Mouse (Mus musculus) midbrain, postnatal 0 days (tissue): ENCODE measurements at regions not wholly inside any gene's neighbourhood (a gene's known extent, or its start where the extent isn't known, plus 50 kb on each side); places are given as distances from the start of the nearest gene placed in this dataset.
A peak's percentile ranks its signal among the peaks of the same experiment; 100 is the strongest.
"Not testable (repeated sequence)": the region's sequence is repeated elsewhere in the genome, so short reads cannot be mapped to it uniquely, and the experiment has no call there.

Experiments
- ATAC-seq: fragments of 200-750 bp; cut with Nextera tagmentation; 2 replicates; pipeline ENCODE4 v1.8.0; 2017; ENCODE audit warnings: moderate number of reproducible peaks, mild to moderate bottlenecking, moderate TSS enrichment, moderate library complexity; ENCODE audit not compliant: low FRiP score
- DNase-seq: peaks from one replicate; pipeline ENCODE4 v3.0.0-alpha.2; 2015; ENCODE audit warnings: low spot score
- H3K27ac ChIP-seq: fragments of 300-500 bp; sonication (generic); 2 replicates; pipeline ENCODE4 v1.5.1; 2014; ENCODE audit warnings: low read depth, mild to moderate bottlenecking, low read length, mixed read lengths
- H3K27me3 ChIP-seq: fragments of 300-500 bp; sonication (generic); 2 replicates; pipeline ENCODE4 v1.6.1; 2014; ENCODE audit warnings: low read length, control low read depth, mixed read lengths; ENCODE audit not compliant: insufficient read depth
- H3K36me3 ChIP-seq: fragments of 300-500 bp; sonication (generic); 2 replicates; pipeline ENCODE4 v1.6.1; 2014; ENCODE audit warnings: low read length, control low read depth, mixed read lengths; ENCODE audit not compliant: insufficient read depth
- H3K4me1 ChIP-seq: fragments of 300-500 bp; sonication (generic); 2 replicates; pipeline ENCODE4 v1.6.1; 2014; ENCODE audit warnings: mild to moderate bottlenecking, control low read depth, antibody characterized with exemption, low read length, mixed read lengths; ENCODE audit not compliant: insufficient read depth
- H3K4me2 ChIP-seq: fragments of 300-500 bp; sonication (generic); 2 replicates; pipeline ENCODE4 v1.6.1; 2014; ENCODE audit warnings: low read depth, mild to moderate bottlenecking, low read length, mixed read lengths; ENCODE audit not compliant: poor library complexity, severe bottlenecking
- H3K4me3 ChIP-seq: fragments of 300-500 bp; sonication (generic); 2 replicates; pipeline ENCODE4 v1.5.1; 2014; ENCODE audit warnings: low read depth, mild to moderate bottlenecking, low read length, moderate library complexity
- H3K9ac ChIP-seq: fragments of 300-500 bp; sonication (generic); replicated peaks from 2 replicates; pipeline ENCODE4 v1.6.1; 2014; ENCODE audit warnings: mild to moderate bottlenecking, low read length, moderate library complexity, mixed read lengths; ENCODE audit not compliant: poor library complexity, severe bottlenecking
- H3K9me3 ChIP-seq: fragments of 300-500 bp; sonication (generic); 2 replicates; pipeline ENCODE4 v1.6.1; 2016; ENCODE audit warnings: low read length, control low read depth
- CTCF ChIP-seq: IDR thresholded peaks from 2 replicates; pipeline ENCODE4 v1.5.1; 2016; ENCODE audit warnings: antibody characterized with exemption, mild to moderate bottlenecking
- WGBS: fragments of 180-500 bp; shearing (Covaris S2); extraction: QIAGEN DNeasy Blood & Tissue Kit; methylation state at CpG from one replicate; pipeline ENCODE4 v1.1.7; 2014; 5-methylcytosine and 5-hydroxymethylcytosine counted together

DNA sequence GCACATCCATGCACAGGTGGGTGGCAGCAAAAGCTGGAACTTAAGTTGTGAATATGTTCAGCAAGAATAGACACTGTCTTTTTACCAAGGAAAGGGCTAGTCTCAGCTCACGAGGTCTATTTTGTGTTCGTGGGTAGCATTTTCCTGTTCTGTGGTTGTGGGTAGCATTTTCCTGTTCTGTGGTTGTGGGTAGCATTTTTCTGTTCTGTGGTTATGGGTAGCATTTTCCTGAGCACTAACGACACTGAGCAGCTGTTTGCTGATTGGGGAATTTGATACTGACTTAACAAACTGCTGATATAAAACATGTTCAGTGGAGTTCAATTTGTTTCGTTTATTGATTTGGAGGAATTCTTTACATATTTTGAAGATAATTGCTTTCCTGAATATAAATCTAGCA is 837.8 kb upstream of the Vwc2 start:
- ATAC-seq (no peak), DNase-seq (no peak)
- no peak for TF ChIP-seq CTCF
- Histone ChIP-seq H3K27me3 (no peaks in the 10 kb centered on the region), H3K36me3 (no peaks in the 10 kb centered on the region), H3K27ac (no peak overlapping the region), H3K9ac (no peak overlapping the region), H3K4me1 (no peaks in the 10 kb centered on the region), H3K4me3 (no peak overlapping the region), H3K4me2 (no peak overlapping the region), H3K9me3 (no peaks in the 10 kb centered on the region)
- 83% methylated on average over 4 of the region's 4 CpGs for WGBS

GRCm38 (mm10) chr11:10283553-10283952 is 830.5 kb upstream of the Vwc2 start:
- TF ChIP-seq CTCF: no peak
- no peaks in the 10 kb centered on the region for H3K9me3 ChIP-seq
- no peak for ATAC-seq

DNA sequence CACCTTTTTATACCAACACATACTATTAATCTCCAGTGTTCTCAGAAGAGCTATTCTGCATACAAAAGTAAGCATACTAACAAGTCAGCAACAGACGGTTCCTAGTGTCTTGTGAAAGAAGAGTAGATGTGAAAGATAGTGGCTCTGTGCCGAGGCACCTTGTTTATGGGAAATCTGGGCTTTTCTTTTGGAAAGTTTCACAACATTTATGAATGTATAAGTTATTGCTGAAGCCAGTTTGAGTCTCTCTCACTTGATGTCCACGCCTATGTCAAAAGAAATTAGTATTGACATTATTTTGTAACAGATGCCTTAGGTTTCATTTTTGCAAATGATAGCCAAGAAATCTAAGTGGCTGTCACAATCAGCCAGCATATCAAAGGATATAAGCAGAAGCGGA is 822.0 kb upstream of the Vwc2 start:
- H3K4me2 ChIP-seq: no peak overlapping the region
- no peak overlapping the region for H3K4me3 ChIP-seq
- no peaks in the 10 kb centered on the region for H3K36me3 ChIP-seq
- H3K9me3 ChIP-seq: no peaks in the 10 kb centered on the region
- no peak for DNase-seq
- H3K27ac ChIP-seq: no peak overlapping the region
- WGBS: 84% methylated on average over 4 of the region's 4 CpGs
- no peaks in the 10 kb centered on the region for H3K27me3 ChIP-seq
- no peak for ATAC-seq
- no peak overlapping the region for H3K9ac ChIP-seq
- no peaks in the 10 kb centered on the region for H3K4me1 ChIP-seq
- no peak for TF ChIP-seq CTCF

More at GRCm38 (mm10) chr11:10283553-10283952, 830.5 kb upstream of the Vwc2 start:
- H3K27ac ChIP-seq: no peak overlapping the region
- no peaks in the 10 kb centered on the region for H3K27me3 ChIP-seq
- no peaks in the 10 kb centered on the region for H3K4me1 ChIP-seq
- peak; percentile 29 for DNase-seq
- no peaks in the 10 kb centered on the region for H3K36me3 ChIP-seq
- no peak overlapping the region for H3K4me3 ChIP-seq
- no peak overlapping the region for H3K9ac ChIP-seq
- no peak overlapping the region for H3K4me2 ChIP-seq

GRCm38 (mm10) chr11:10309023-10309720 is 804.9 kb upstream of the Vwc2 start:
- Histone ChIP-seq H3K27ac (no peak overlapping the region), H3K4me2 (no peak overlapping the region), H3K9me3 (no peaks in the 10 kb centered on the region), H3K27me3 (no peaks in the 10 kb centered on the region), H3K4me3 (no peak overlapping the region), H3K4me1 (no peaks in the 10 kb centered on the region), H3K36me3 (no peaks in the 10 kb centered on the region), H3K9ac (no peak overlapping the region)
- DNase-seq: peak; percentile 1
- ATAC-seq: no peak
- 70% methylated on average over 5 of the region's 5 CpGs for WGBS
- no peak for TF ChIP-seq CTCF

- Histone ChIP-seq H3K9me3 (no peaks in the 10 kb centered on the region), H3K27me3 (no peaks in the 10 kb centered on the region), H3K27ac (no peak overlapping the region), H3K4me3 (no peak overlapping the region), H3K9ac (no peak overlapping the region), H3K4me2 (no peak overlapping the region), H3K4me1 (no peaks in the 10 kb centered on the region), H3K36me3 (no peaks in the 10 kb centered on the region)
- 88% methylated on average over 2 of the region's 2 CpGs for WGBS
- ATAC-seq (no peak), DNase-seq (no peak)
- TF ChIP-seq CTCF: no peak
Measured at GRCm38 (mm10) chr11:10317427-10317826, 796.6 kb upstream of the Vwc2 start.

DNA sequence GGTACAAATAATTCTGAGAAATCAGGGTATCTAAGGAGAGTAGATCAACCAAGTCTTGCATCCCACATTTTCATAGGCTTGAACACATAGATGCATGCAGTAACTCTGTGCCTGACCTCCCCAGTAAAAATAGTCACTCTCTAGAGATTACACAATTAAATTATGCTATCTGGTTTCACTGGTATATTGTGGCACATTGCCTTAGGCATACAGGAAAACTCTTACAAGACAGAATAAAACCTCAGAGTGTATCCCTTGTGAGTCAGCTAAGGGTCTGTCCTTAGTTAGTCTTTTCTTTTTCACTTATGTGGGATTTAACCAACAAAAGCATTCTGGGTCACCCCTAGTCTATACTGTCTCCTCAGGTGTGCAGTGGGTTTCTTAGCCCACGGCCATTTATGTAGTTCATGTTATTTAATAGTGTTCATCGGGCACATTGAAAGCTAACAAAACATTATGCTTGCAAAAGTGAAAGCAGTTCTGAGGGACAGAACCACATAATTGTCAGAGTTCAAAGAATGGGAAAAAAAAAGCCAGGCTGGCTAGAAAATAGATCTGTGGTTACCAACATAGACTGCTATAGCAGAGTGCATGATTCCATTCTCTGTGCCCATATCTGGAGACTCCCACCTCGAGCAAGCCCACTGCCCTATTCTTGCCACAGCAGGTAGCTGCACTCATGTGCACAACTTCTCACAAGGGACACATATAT is 795.8 kb upstream of the Vwc2 start:
- Histone ChIP-seq H3K4me1 (no peaks in the 10 kb centered on the region), H3K4me2 (no peak overlapping the region), H3K4me3 (no peak overlapping the region), H3K27ac (no peak overlapping the region), H3K36me3 (no peaks in the 10 kb centered on the region), H3K27me3 (no peaks in the 10 kb centered on the region), H3K9me3 (no peaks in the 10 kb centered on the region), H3K9ac (no peak overlapping the region)
- no peak for TF ChIP-seq CTCF
- 67% methylated on average over 3 of the region's 3 CpGs for WGBS
- ATAC-seq (no peak), DNase-seq (no peak)

DNA sequence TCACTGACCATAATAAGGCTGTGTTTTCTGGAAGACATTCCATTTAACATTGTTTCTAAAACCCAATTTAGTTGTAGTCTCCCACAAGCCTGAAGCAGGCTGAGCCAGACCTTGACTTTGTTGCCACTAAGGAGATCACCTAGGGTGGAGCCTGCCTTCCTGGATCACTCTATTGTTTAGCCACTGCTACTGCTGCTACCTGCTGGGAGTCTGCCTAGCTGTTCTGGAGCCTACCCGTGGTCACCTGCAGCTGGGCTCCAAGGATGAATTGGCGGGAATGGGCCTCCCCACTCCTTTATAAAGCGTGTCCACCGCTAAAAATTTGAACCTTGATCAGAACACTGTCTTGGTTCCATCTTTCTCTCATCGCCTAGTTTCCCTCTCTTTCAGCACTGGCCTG is 783.8 kb upstream of the Vwc2 start:
- H3K36me3 ChIP-seq, DNase-seq, ATAC-seq, H3K4me3 ChIP-seq, H3K9me3 ChIP-seq, H3K27me3 ChIP-seq, H3K4me1 ChIP-seq, H3K27ac ChIP-seq, H3K4me2 ChIP-seq, H3K9ac ChIP-seq: not testable (repeated sequence)
- WGBS: 47% methylated on average over 5 of the region's 5 CpGs
